Mouse (Mus musculus): ENCODE measurements around the gene E130208F15Rik. TPM values are rescaled to one million over a fixed set of nuclear protein-coding genes. Genes with fewer than 3 reads are reported as not detected.

E130208F15Rik gene
- total RNA-seq, 2 experiments from 2014 or later, result 0.45 to 0.99 TPM

DNA sequence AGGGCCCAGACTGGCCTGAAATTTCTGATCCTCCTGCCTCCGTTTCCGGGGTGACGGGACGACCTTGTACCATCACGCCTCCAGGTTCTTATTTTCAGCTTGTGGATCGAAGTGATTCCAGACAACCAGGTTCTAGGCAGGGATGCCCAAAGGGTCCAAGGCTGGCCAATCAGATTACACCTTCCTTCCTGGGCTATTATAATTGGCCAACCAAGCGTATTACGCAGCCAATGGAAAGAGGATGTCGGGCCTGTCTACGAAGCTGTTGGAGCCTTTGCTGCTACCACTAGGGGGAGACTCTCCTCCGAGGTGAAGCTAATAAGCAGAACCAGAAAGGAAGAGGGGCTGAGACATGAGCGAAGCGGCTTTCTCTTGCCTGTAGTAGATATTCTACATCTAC, 10.3 kb downstream of the E130208F15Rik start:
- intact Hi-C loops (cut with DNase I), result no loop called here
- peak; percentile 36 for DNase-seq (ENCODE audit: low spot score)

DNA sequence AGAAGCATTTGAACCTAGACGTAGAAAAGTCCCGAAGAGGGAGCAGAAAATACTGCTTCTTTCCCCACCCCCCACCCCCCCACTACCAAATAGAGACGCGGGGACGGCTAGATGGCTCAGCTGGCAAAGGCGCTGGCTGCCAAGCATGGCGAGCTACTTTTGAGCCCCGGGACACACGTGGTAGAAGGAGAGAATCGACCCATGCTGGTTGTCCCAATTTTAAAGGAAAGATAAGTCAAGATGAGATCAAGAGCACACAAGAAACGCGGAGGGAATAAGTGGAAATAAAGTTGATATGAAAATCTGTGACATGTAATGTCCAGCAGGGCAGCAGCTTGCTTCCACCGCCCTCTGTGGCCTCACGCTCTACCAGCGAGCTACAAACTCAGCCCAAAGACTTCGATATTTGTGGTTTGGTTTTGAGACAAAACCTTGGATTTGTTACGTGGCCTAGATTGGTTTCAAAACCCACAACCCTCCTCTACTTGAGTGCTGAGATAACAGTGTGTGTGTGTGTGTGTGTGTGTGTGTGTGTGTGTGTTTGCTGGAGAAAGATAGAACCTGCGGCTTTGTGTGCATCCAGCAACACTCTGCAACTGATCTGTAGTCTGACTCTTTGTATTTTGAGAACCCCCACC, 11.2 kb downstream of the E130208F15Rik start:
- DNase-seq (ENCODE audit: low spot score), result no peak
- intact Hi-C loops (cut with DNase I), result no loop called here

DNA sequence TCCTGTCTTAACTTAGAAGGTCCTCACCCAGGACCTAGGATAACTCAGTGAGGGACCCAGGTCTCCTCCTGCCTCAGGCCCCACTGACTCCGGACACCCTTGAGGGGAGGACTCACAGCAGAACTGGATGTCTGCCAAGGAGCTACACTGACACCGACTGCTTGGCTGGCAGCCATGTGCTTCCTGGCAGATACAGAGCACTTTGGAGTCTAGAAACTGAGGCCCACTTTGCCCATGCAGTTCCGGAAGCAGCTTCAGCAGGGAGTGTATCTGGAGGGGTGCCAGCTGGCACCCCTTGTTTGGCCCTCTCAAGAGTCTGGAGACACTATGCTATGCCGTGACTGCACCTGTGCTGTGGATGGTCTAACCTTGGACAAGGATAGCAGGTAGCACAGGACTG, 11.9 kb downstream of the E130208F15Rik start:
- no peak for DNase-seq (ENCODE audit: low spot score)
- intact Hi-C loops (cut with DNase I), result no loop called here

DNA sequence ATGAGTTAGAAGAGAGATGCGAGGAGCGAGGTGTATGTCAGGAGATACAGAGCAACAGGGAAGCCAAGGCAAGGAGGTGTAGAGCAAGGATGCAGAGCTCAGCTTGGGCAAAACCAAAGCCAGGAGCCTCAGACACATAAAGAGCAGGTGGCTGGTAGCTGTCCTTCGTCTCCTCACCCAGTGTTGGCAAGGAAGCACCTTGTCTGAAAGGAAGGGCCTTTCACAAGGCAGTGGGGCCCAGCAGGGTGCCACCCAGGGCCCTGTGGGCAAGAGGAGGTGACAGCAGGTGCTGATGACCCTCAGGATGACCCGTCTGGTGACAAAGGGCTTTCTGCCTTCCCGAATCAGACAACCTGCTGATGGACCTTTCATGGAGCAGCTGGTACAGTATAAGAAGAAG, 13.0 kb downstream of the E130208F15Rik start:
- intact Hi-C loops (cut with DNase I), result no loop called here
- no peak for DNase-seq (ENCODE audit: low spot score)

DNA sequence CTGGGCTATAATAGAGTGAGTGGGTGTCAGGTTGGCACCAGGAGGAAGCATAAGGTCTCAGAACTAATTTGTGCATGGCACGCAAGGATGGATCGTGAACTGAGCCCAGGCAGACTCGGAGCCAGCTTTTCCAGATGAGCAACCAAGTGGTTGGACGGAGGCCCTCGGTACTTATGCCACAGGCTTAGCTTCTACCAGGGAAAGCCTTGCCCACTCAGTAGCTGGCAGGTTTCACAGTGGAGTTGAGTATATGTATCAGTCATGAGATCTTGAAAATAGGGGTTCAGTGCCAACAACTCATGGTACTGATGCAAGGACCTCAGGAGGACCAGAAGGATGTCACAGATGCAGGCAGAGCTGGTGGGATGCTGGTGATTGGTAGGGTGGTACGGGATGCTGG, 14.1 kb downstream of the E130208F15Rik start:
- no peak for DNase-seq (ENCODE audit: low spot score)
- intact Hi-C loops (cut with DNase I), result no loop called here

DNA sequence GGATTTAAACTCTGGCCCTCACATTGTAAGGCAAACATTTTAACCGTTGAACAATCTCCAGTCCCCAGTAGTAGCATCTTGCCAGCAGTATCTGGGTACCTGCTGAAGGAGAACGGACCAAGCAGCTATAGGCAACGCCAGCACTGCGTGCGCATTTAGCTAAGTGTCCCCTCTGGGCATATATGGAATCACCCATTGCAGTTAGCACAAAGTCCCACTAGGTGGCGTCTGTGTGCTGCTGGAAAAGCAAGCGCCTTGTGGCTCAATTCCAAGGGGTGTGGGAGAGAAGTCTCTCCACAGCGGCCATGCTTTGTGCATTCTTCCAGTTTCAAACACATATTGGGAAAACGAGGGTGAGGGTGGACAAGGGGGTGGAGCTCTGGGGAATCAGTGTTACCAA, 14.8 kb downstream of the E130208F15Rik start:
- intact Hi-C loops (cut with DNase I), result no loop called here
- peak; percentile 41 for DNase-seq (ENCODE audit: low spot score)

DNA sequence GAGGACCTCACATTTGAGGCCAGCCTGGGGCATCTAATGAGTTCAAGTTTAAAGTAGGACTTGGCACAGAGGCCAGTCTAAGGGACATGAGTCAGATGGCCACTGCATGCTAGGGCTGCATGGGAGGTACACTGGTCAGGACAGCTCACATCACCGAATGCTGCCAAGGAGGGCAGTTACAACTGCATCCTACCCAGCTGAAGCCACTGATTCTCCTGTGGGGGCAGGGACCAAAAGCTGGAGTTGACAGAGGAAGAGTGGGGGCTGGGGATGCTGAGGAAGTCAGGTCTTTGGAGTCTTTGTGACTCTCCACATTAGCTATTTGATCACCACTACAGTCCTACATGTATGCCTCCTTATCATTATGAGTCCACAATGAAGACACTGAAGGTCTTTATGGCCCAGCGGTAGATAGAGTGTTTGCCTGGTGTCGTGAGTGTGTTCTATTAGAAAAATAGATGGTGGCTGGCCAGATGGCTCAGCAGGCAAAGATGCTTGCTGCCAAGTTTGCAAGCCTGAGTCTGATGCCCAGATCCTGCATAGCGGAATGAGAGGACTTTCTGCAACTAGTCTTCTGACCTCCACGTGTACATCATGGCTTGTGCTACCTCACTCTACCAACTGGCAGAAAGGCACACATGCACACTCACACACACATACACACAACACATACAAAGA, 18.0 kb downstream of the E130208F15Rik start:
- no peak for DNase-seq (ENCODE audit: low spot score)
- intact Hi-C loops (cut with DNase I), result no loop called here

DNA sequence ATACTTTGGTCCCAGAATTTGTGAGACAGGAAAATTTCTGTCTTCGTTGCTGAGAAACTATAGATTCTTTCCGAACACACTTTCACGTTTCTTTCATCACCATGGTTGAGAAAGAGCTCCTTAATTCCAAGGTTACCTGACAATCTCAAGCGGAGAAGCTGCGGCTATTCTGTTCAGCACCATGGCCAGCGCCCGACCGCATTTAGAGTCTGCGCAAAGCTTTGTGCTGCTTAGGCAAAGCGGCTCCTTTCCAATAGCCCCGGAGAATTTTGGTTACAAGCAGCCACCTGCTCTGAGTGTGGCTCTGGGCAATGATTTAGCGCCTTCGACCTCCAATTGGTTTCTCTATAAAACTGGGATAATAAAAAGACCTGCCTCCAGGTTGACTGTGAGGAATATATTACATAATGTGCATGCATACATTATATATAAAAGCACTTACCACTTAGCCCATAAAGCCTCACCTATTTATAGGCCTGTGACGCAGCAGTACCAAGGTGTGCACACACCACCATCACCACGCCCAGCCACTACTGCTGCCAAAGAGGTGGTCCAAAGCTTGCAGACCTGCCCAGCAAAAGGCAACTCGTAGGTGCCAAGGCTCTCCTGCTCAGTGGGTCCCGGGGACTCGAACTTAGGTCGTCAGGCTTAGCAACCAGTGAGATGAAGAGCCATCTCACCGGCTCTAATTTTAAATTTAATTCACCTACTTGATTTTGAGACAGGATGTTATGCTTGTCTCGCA, 25.3 kb downstream of the E130208F15Rik start:
- intact Hi-C loops (cut with DNase I), result no loop called here
- no peak for DNase-seq (ENCODE audit: low spot score)

DNA sequence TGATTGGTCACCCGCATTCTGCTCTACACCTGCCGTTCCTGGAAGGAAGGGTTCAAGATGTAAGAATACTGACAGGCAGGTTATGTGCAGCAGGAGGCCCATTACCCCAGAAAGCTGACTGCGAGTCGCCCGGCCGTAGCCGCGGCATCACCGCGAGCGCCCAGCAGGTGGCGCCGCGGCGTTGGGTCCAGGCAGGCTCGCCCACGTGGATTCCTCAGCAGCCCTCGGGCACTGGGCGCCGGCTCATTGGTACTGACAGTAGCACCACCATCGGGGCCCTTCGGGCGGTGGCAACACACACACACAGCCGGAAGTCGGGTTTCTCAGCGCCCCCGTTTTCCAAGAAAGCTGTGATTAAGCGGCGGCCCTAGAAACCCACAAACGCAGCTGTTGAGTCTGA, 26.3 kb downstream of the E130208F15Rik start:
- DNase-seq (ENCODE audit: low spot score), result no peak
- intact Hi-C loops (cut with DNase I), result no loop called here

DNA sequence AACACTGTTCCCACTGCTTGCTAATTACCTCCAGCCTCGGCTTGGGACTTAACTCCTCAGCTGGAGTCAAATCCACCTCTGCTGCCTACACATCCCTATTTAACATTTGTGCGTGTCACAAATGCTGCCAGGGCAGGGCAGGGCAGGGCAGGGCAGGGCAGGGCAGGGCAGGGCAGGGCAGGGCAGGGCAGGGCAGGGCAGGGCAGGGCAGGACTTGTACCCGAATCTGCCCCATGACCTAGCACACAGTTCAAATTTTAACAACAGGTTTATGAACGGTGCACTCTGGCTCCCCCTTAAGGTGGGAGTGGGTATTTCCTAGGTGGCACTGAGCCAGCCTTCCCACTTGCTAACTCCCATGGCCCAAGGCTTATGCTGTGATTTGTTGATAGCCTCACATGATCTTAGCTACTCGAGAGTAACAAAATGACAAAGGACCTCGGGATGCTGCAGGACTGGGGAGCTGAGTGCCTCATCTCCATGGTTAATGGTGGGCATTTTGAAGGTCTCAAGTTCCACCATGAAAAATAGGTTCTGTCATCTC, 31.8 kb downstream of the E130208F15Rik start:
- no peak for DNase-seq (ENCODE audit: low spot score)
- intact Hi-C loops (cut with DNase I), result no loop called here

DNA sequence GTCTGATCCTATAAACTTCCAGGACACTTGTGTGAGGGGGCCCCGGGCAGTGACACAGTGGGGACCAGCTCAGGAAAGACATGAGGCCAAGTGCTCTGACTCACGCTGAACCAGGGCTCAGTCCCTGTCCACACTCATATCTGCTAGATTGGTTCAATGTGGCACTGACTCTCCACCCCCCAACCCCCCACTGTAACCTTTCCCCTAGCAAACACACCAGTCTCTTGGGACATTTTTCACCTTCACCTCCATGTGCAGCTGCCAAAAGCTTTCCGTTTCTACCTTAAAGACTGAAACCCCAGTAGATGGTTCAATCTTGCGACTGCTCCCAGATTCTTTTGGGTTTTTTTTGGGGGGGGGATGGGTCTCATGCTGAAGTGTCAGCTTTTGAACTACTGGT, 32.5 kb downstream of the E130208F15Rik start:
- DNase-seq (ENCODE audit: low spot score), result no peak
- intact Hi-C loops (cut with DNase I), result no loop called here

DNA sequence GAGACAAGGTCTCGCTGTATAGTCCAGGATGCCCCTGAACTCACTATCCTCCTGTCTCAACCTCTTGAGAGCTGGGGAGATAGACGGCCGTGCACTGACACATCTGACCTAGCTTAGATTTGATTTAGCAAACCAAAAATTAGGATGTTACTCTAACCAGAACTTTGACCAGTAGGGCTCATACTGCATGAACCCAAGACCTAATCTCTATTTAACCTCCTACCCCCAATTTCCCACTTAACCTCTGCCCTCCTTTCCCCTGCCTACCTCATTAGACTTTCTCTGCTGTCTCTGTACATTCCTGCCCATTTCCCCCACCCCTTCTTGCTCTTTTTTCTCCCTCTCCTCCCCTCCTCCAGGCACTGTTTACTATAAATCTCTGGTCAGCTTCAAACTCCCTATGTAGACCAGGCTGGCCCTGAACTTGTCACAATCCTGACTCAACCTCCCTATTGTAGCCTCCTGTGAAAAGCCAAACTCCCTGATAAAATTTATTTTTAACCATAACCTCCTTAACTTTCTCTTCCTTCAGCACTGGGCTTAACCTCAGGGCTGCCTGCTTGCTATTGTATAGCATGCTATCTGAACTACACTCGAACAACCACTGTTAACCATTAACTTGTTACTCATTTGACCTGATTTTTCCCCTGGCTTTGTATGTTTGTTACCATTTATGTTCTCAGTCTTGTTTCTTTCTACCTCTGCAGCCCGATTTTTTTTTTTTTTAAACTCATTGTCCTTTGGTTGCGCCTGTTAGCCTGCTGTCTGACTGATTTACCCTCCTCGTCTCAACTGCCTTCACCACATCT, 37.0 kb downstream of the E130208F15Rik start:
- intact Hi-C loops (cut with DNase I), result no loop called here
- DNase-seq (ENCODE audit: low spot score), result no peak

DNA sequence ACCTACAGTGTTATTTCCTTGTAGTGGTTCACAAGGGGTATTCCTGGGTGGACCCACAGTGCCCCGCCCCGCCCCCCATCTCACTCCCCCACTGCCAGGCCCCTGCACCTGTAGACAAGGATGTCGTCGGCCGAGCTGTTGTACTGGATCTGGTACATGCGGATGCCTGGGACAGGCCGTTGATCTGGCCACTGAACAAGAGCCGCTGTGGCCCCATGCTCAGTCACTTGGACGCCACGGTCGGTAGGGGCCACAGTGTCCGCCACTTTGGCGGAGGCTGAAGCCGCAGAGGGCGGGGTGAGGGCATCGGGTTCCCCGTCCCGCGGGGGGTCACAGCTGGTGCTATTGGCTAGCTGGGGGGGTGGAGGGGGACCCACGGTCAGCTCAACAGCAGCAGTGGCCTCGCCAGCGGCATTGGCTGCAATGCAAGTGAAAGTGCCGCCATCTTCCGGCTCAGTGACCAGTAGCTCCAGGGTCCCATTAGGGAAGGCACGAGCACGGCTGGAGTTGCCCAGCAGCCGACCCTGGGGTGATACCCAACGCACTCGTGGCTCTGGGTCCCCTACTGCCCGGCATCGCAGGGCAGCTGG, 37.8 kb downstream of the E130208F15Rik start:
- intact Hi-C loops (cut with DNase I), result no loop called here
- DNase-seq (ENCODE audit: low spot score), result no peak

DNA sequence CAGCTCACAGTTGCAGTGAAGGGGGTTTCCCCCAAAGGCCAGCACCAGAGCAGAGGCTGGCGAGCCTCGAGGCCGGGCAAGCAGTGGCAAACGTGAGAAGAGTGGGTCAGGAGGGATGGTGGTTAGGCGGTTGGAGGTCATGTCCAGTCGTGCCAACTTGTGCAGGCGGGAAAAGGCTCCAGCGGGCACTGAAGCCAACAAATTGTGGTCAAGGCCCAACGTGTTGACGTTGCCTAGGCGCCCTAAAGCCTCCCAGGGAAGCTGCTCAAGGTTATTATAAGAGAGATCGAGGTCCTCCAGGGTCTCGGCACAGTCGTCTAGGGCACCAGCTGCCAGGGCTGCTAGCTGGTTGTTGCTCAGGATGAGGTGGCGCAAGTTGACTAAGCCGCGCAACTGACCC, 38.5 kb downstream of the E130208F15Rik start:
- DNase-seq (ENCODE audit: low spot score), result no peak
- intact Hi-C loops (cut with DNase I), result no loop called here

DNA sequence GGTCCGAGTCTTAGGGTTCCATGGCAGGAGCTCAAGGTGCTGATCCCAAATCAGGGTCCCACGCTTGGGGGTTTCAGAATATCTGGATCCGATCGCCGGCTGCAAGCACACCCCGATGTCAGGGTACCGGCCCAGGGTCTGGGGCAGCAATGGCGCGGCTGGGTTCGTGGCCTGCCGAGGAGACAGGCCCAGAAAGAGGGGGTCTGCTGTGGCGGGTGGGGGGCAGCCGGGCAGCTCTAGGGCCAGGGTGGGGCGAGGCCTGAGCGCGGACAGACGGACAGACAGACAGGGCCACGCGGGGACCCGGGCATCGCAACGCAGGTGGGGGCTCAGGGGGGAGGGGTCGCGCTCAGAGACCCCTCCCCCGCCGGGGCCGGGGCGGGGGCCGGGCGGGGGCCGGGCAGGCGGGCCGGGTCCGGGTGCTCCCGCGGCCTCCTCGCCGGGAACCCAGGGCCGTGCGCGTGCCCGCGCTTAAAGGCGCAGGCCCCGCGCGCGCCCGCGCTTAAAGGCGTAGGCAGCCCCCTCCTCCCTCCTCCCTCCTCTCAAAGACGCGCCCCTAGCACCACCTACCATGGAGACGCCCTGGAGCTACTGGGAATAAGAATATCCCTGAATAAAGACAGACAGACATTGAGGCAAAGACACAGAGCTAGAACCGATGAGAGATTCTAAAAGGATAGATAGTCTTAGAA, 41.3 kb downstream of the E130208F15Rik start, which contains the start of gene Lrfn3:
Lrfn3 (minus strand) TSS at position 121 of the 692 bp plus-strand sequence.
- no peak for DNase-seq (ENCODE audit: low spot score)
- intact Hi-C loops (cut with DNase I), result no loop called here

DNA sequence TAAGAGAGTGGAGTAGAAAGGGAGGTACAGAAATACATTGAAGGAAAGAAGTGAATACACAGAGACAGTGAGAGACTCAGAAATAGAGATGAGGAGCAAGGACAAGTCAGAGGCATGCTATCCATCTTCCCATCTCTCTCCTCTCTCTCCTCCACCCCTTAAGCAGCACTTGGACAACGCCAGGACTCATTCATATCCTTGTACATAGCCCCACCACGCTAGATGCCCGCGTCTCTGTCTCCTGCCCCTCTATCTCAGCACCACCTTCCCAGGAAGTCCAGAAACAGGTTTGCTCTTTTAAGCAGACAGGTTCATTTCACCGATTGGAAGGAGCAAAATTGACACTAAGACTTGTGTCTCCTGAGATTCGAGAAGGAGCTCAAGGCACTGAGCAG, 41.8 kb downstream of the E130208F15Rik start:
- DNase-seq (ENCODE audit: low spot score), result no peak
- intact Hi-C loops (cut with DNase I), result no loop called here

DNA sequence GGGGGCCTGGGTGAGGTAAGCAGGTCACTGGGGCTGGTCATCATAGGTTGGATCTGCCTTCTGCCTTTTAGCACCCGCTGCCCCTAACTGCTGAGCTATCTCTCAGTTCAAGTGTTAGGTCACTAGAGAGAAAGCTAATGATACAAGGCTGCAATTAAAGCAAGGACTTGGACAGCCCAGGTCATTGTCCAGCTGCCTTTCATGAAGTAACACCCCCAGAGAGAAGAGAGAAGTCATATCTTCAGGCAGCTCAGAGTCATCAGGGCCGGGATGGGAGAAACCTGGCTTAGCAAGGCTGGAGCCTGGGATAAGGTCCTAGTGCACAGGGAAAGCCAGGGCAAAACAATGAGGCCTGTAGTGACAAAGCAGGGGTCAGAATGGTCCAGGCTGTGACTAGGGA, 45.9 kb downstream of the E130208F15Rik start:
- DNase-seq (ENCODE audit: low spot score), result no peak
- intact Hi-C loops (cut with DNase I), result no loop called here
